Mouse (Mus musculus) CH12.LX (cell line): ENCODE measurements around the gene Jaml.

Experiments
- BHLHE40 ChIP-seq: IDR thresholded peaks from 2 replicates; pipeline ENCODE4 v1.6.1; 2011; ENCODE audit warnings: mild to moderate bottlenecking, low read depth, low read length, improper control_type of control experiment
- CHD2 ChIP-seq: IDR thresholded peaks from 2 replicates; pipeline ENCODE4 v1.6.1; 2011; ENCODE audit warnings: low read length, improper control_type of control experiment
- CTCF ChIP-seq, 2 experiments: IDR thresholded peaks in 1 of 2; conservative IDR thresholded peaks in 1 of 2; 2 replicates each; pipeline ENCODE4 v1.5.1; 2011 to 2012; ENCODE audit warnings: low read depth in 2 of 2, low read length in 2 of 2, improper control_type of control experiment in 1 of 2, inconsistent platforms in 1 of 2, mild to moderate bottlenecking in 1 of 2, moderate library complexity in 1 of 2
- E2F4 ChIP-seq: IDR thresholded peaks from 2 replicates; pipeline ENCODE4 v1.6.1; 2011; ENCODE audit warnings: low read depth, low read length, improper control_type of control experiment; ENCODE audit not compliant: insufficient replicate concordance
- ELF1 ChIP-seq: IDR thresholded peaks from 2 replicates; pipeline ENCODE4 v1.6.1; 2014; ENCODE audit warnings: low read depth, mild to moderate bottlenecking, inconsistent platforms, low read length, improper control_type of control experiment
- EP300 ChIP-seq: IDR thresholded peaks from 2 replicates; pipeline ENCODE4 v1.6.1; 2011; ENCODE audit warnings: low read length, improper control_type of control experiment
- ETS1 ChIP-seq: conservative IDR thresholded peaks from 2 replicates; pipeline ENCODE4 v1.6.1; 2012; ENCODE audit warnings: low read depth, mild to moderate bottlenecking, inconsistent platforms, low read length, improper control_type of control experiment, moderate library complexity
- HCFC1 ChIP-seq: IDR thresholded peaks from 2 replicates; pipeline ENCODE4 v1.6.1; 2012; ENCODE audit warnings: low read depth, mild to moderate bottlenecking, inconsistent platforms, low read length, improper control_type of control experiment
- PAX5 ChIP-seq: IDR thresholded peaks from 2 replicates; pipeline ENCODE4 v1.6.1; 2012; ENCODE audit warnings: low read length, inconsistent platforms, mixed read lengths
- POLR2A ChIP-seq: IDR thresholded peaks from 2 replicates; pipeline ENCODE4 v1.6.1; 2011; ENCODE audit warnings: low read depth, mild to moderate bottlenecking, improper control_type of control experiment, low read length
- SMC3 ChIP-seq: IDR thresholded peaks from 2 replicates; pipeline ENCODE4 v1.6.1; 2011; ENCODE audit warnings: low read depth, low read length, improper control_type of control experiment
- ZMIZ1 ChIP-seq: IDR thresholded peaks from 2 replicates; pipeline ENCODE4 v1.6.1; 2012; ENCODE audit warnings: low read depth, mild to moderate bottlenecking, inconsistent platforms, low read length, improper control_type of control experiment

- TF ChIP-seq EP300 (no peak), ZMIZ1 (no peak), POLR2A (no peak), ELF1 (no peak), CTCF (conservative IDR thresholded peaks at IDR 0.05 in 1 of 2, IDR thresholded peaks at IDR 0.05 in 1 of 2; ENCODE audit: low read depth in 2 of 2, low read length in 2 of 2) (no peak), HCFC1 (no peak), SMC3 (no peak), PAX5 (no peak), ETS1 (no peak), CHD2 (no peak), BHLHE40 (no peak), E2F4 (no peak)
Measured at GRCm38 (mm10) chr9:45153361-45153760, 74.4 kb downstream of the Jaml start.
